Mouse (Mus musculus) olfactory bulb, adult 2 months (tissue): Measurements from ENCODE around the gene Hoxc10.

Experiments used
- CTCF ChIP-seq: fragments of 200-500 bp; IDR thresholded peaks from 2 replicates; pipeline ENCODE4 v1.5.1; 2012; ENCODE audit warnings: low read depth, mild to moderate bottlenecking, low read length, moderate library complexity; ENCODE audit not compliant: insufficient read depth
- POLR2A ChIP-seq: fragments of 200-500 bp; IDR thresholded peaks from 2 replicates; pipeline ENCODE4 v1.6.1; 2012; ENCODE audit warnings: mild to moderate bottlenecking, low read depth, low read length, moderate library complexity; ENCODE audit not compliant: insufficient read depth

GRCm38 (mm10) chr15:102954192-102955006 lies 12.2 kb upstream of the Hoxc10 start, which contains the start of gene Hoxc11:
- no peak for TF ChIP-seq CTCF
- no peak for TF ChIP-seq POLR2A
